Mouse (Mus musculus) heart, embryonic 14.5 days (tissue): Measurements from ENCODE around the gene Gna15. TPM values are rescaled to one million over a fixed set of nuclear protein-coding genes. Genes with fewer than 3 reads are reported as not detected.
A peak's percentile ranks its signal among the peaks of the same experiment; 100 is the strongest.

Source experiments
- ATAC-seq: fragments of 200-750 bp; cut with Nextera tagmentation; 2 replicates; pipeline ENCODE4 v1.8.0; 2017; ENCODE audit warnings: low read depth, moderate TSS enrichment; ENCODE audit not compliant: insufficient number of reproducible peaks, insufficient read depth, low FRiP score
- H3K27ac ChIP-seq, 2 experiments: fragments of 200-500 bp in 1 of 2; fragments of 300-500 bp in 1 of 2; sonication (generic) in 1 of 2; replicated peaks in 1 of 2; 2 replicates each; pipeline ENCODE4 v1.5.1; 2012 to 2014; ENCODE audit warnings: low read depth in 2 of 2, low read length in 2 of 2, control low read depth in 1 of 2, mild to moderate bottlenecking in 1 of 2, mixed read lengths in 1 of 2; ENCODE audit not compliant: control insufficient read depth in 1 of 2, insufficient read depth in 1 of 2
- H3K27me3 ChIP-seq: fragments of 300-500 bp; sonication (generic); 2 replicates; pipeline ENCODE4 v1.6.1; 2014; ENCODE audit warnings: mild to moderate bottlenecking, low read length, control low read depth; ENCODE audit not compliant: control insufficient read depth, insufficient read depth
- H3K36me3 ChIP-seq: fragments of 300-500 bp; sonication (generic); 2 replicates; pipeline ENCODE4 v1.6.1; 2014; ENCODE audit warnings: mild to moderate bottlenecking, control low read depth, low read length, mixed read lengths; ENCODE audit not compliant: control insufficient read depth, insufficient read depth
- H3K4me1 ChIP-seq, 2 experiments: fragments of 200-500 bp in 1 of 2; fragments of 300-500 bp in 1 of 2; sonication (generic) in 1 of 2; 2 replicates each; pipeline ENCODE4 v1.6.1; 2012 to 2014; ENCODE audit warnings: low read length in 2 of 2, control low read depth in 1 of 2, mixed read lengths in 1 of 2; ENCODE audit not compliant: control insufficient read depth in 2 of 2, insufficient read depth in 2 of 2
- H3K4me2 ChIP-seq: fragments of 300-500 bp; sonication (generic); 2 replicates; pipeline ENCODE4 v1.6.1; 2014; ENCODE audit warnings: mild to moderate bottlenecking, low read length
- H3K4me3 ChIP-seq, 2 experiments: fragments of 200-500 bp in 1 of 2; fragments of 300-500 bp in 1 of 2; sonication (generic) in 1 of 2; 2 replicates each; pipeline ENCODE4 v1.5.1; 2012 to 2014; ENCODE audit warnings: low read length in 2 of 2, mild to moderate bottlenecking in 2 of 2, control low read depth in 1 of 2, low read depth in 1 of 2, moderate library complexity in 1 of 2; ENCODE audit not compliant: control insufficient read depth in 1 of 2, insufficient read depth in 1 of 2
- H3K9ac ChIP-seq: fragments of 300-500 bp; sonication (generic); 2 replicates; pipeline ENCODE4 v1.6.1; 2014; ENCODE audit warnings: mild to moderate bottlenecking, low read length
- H3K9me3 ChIP-seq: fragments of 300-500 bp; sonication (generic); 2 replicates; pipeline ENCODE4 v1.6.1; 2016; ENCODE audit warnings: low read length, control low read depth; ENCODE audit not compliant: control insufficient read depth
- WGBS: fragments of 180-500 bp; shearing (Covaris S2); extraction: QIAGEN DNeasy Blood & Tissue Kit; methylation state at CpG from one replicate; pipeline ENCODE4 v1.1.7; 2014; 5-methylcytosine and 5-hydroxymethylcytosine counted together
- polyA plus RNA-seq: library from polyadenylated mRNA; unstranded; fragments of >200 nt; fragmentation: Nextera tagmentation; extraction: Ambion mirVana; gene quantifications from 2 replicates; pipeline ENCODE4 v1.2.1, GENCODE M21; 2014

The Gna15 gene
- polyA plus RNA-seq, 1 experiment from 2014 or later, result 0.89 TPM

DNA sequence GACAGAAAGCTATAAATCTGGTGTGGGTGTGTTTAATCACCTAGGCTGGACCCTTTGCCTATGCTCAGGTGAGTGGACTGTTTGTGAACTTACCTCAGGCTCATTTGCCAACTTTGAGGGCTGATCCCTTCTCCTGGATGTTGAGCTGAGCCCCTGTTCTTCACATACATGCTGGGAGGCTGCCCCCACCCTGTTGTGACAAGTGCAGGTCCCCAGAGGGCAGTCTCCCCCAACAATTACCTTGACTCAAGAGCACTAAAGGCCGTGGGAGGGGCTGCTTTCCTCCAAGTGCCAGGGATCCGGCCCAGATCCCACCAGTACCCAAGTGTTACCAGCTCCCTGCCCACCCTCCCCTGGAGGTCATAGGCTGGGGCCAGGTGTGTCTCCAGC, 39.0 kb downstream of the Gna15 start:
- no peaks in the 10 kb centered on the region for H3K9me3 ChIP-seq
- ATAC-seq, result no peak
- no peak overlapping the region for H3K9ac ChIP-seq
- no peak overlapping the region for H3K27ac ChIP-seq
- no peak overlapping the region for H3K4me2 ChIP-seq
- peaks cover 8 to 11% of the 10 kb centered on the region in 2 experiments; a peak in 3 of 4 replicates for H3K4me1 ChIP-seq
- H3K27me3 ChIP-seq, result peaks cover 27% of the 10 kb centered on the region
- H3K4me3 ChIP-seq, result no peak overlapping the region
- peaks cover 41% of the 10 kb centered on the region for H3K36me3 ChIP-seq
- WGBS, result 30% methylated on average over 2 of the region's 2 CpGs

DNA sequence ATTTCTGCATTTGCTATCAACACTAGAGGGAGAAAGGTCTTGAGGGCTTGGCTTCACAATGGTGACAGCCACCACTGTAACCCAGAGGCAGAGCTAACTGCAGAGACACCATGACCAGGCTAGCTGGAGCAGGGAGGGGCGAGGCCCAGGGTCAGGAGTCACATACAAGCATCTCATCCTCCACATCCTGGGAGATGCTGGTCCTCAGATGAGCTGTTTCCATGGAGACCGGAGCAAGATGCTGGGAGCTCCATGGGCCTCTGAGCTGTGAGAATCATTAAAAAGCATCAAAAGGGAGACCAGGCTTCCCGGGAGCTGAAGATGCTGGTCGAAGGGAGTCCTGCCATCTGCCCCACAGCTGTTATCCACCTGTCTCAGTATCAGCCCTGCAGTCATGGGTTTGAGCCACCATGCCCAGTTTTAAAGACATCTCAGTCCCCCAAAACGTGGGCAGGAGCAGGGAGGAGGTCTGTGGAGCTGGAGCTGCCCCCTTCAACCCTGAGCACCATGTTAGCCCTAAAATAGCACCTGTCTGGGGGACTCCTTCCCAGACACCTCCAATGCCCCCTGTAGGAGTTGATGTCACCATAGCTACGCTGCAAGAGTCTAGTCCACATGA, 39.5 kb downstream of the Gna15 start:
- Histone ChIP-seq H3K27ac (no peak overlapping the region), H3K4me1 (peaks cover 8 to 11% of the 10 kb centered on the region in 2 experiments; a peak in 3 of 4 replicates), H3K36me3 (peaks cover 36% of the 10 kb centered on the region), H3K27me3 (peaks cover 31% of the 10 kb centered on the region), H3K9me3 (no peaks in the 10 kb centered on the region), H3K4me2 (no peak overlapping the region), H3K9ac (no peak overlapping the region), H3K4me3 (no peak overlapping the region)
- no peak for ATAC-seq
- WGBS, result 68% methylated on average over 6 of the region's 6 CpGs

DNA sequence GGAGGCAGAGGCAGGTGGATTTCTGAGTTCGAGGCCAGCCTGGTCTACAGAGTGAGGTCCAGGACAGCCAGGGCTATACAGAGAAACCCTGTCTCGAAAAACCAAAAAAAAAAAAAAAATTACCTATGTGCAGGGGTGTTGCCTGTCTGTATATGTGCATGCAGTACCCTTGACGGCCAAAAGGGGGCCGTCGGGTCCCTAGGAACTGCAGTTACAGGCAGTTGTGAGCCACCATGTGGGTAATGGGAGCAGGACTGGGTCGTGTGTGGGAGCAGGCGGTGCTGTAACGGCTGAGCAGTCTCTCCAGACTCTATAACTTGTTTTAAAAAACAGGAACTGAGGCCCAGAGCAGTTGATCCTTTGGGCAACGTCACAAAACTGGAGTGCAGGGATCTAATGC, 40.0 kb downstream of the Gna15 start:
- H3K4me2 ChIP-seq, result no peak overlapping the region
- ATAC-seq, result no peak
- H3K4me1 ChIP-seq, result peaks cover 8 to 11% of the 10 kb centered on the region in 2 experiments; a peak in 3 of 4 replicates
- no peak overlapping the region for H3K27ac ChIP-seq
- H3K27me3 ChIP-seq, result peaks cover 31% of the 10 kb centered on the region
- H3K36me3 ChIP-seq, result peaks cover 31% of the 10 kb centered on the region
- no peak overlapping the region for H3K9ac ChIP-seq
- no peaks in the 10 kb centered on the region for H3K9me3 ChIP-seq
- no peak overlapping the region for H3K4me3 ChIP-seq
- 22% methylated on average over 9 of the region's 9 CpGs for WGBS

DNA sequence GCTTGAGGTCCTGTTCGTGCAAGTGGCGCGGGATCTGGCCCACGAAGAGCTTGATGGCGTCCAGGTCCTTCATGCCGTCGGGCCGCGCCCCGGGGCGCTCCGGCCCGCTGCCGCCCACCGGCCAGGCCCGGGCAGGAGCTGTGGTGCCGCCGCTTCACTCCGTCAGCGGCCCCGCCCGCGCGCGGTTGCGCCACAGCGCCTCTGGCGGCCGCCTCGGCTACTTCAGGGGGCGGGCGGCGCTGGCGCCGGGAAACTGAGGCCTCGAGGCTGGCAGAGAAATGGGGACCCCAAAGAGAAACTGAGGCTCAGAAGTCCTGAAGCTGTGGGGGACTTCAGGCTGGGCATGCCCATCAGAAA, 41.5 kb downstream of the Gna15 start, which contains the start of gene Celf5:
Gene Celf5, minus strand, starts transcription at position 177 of the 357 bp plus-strand sequence.
- Histone ChIP-seq H3K4me2 (peak within 1 kb of the TSS; percentile 78), H3K4me3 (peak within 1 kb of the TSS; percentile 44 to 48), H3K27me3 (peaks cover 39% of the 10 kb centered on the region), H3K27ac (no peak within 1 kb of the TSS), H3K4me1 (peaks cover under 1 to 5% of the 10 kb centered on the region in 2 experiments; a peak in 3 of 4 replicates), H3K9me3 (no peaks in the 10 kb centered on the region), H3K9ac (peak within 1 kb of the TSS; percentile 66), H3K36me3 (peaks cover 16% of the 10 kb centered on the region)
- ATAC-seq, result no peak
- 1% methylated on average over 33 of the region's 36 CpGs for WGBS

DNA sequence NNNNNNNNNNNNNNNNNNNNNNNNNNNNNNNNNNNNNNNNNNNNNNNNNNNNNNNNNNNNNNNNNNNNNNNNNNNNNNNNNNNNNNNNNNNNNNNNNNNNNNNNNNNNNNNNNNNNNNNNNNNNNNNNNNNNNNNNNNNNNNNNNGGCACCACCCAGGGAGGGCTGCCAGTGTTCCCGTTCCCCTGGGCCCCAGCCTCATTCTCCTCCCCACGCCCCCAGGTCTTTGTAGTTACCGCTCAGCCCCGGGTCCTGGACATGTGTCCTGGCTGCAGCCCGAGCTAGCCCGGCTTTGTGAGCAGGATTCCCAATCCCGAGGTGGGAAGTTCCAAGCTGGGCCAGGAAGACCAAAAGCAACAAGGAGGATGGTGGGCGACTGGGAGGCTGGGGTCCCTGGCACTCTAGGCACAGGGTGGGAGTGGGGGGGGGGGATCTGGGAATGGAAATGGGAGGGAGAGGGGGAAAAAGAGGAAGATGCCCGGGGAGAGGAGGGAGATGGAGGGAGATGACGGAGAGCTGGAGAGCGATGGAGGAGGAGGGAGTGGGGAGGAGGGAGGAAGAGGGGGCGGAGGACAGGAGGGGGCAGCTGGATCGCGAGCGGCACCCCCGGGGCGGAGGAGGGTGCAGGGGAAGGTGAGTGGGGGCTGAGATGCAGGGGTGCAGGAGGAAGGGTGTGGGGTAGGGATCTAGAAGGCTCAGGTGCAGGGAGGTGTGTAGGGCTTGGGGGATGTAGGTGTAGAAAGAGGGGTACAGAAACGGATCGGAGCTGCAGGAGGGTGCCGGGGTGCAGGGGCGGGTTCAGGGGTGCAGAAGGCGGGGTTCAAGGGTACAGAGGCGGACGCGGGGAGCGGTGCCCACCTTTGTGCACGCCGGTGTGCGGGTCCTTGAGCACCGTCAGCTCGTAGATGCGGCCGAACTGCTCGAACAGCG, 42.2 kb downstream of the Gna15 start:
- ATAC-seq, result 0 out of 2 replicates have a peak, but pooled peaks have one; percentile 3
- Histone ChIP-seq H3K27me3 (peaks cover 44% of the 10 kb centered on the region), H3K9ac (peak overlapping the region; percentile 66), H3K4me1 (peaks cover 0 to 5% of the 10 kb centered on the region in 2 experiments; a peak in 3 of 4 replicates), H3K9me3 (no peaks in the 10 kb centered on the region), H3K4me2 (peak overlapping the region; percentile 78), H3K36me3 (peaks cover 9% of the 10 kb centered on the region), H3K4me3 (peak overlapping the region; percentile 44 to 48), H3K27ac (no peak overlapping the region)
- 4% methylated on average over 35 of the region's 35 CpGs for WGBS

DNA sequence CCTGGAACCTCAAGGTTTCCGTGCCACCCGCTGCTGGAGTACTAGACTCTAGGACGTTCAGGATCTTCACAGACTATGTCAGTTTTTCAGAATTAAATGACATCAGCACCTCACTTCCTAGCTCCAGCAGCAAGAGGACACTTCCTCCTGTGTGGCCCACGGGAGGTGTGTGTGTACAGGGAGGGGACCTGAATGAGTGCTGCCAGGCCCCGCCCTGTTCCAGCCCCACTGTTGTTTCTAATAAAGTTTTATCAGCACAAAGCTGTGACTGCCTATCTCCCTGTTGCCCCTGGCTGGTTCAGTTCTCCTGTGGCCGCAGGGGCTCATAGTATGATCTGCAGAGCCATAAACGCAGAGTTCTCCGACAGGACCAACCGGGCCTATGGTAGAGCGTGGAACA, 49.6 kb downstream of the Gna15 start:
- H3K9ac ChIP-seq, result no peak overlapping the region
- no peaks in the 10 kb centered on the region for H3K36me3 ChIP-seq
- H3K27ac ChIP-seq, result no peak overlapping the region
- H3K4me2 ChIP-seq, result no peak overlapping the region
- H3K4me3 ChIP-seq, result no peak overlapping the region
- H3K4me1 ChIP-seq, result no peaks in the 10 kb centered on the region
- no peak for ATAC-seq
- WGBS, result 75% methylated on average over 10 of the region's 10 CpGs
- no peaks in the 10 kb centered on the region for H3K9me3 ChIP-seq
- peaks cover 77% of the 10 kb centered on the region for H3K27me3 ChIP-seq

DNA sequence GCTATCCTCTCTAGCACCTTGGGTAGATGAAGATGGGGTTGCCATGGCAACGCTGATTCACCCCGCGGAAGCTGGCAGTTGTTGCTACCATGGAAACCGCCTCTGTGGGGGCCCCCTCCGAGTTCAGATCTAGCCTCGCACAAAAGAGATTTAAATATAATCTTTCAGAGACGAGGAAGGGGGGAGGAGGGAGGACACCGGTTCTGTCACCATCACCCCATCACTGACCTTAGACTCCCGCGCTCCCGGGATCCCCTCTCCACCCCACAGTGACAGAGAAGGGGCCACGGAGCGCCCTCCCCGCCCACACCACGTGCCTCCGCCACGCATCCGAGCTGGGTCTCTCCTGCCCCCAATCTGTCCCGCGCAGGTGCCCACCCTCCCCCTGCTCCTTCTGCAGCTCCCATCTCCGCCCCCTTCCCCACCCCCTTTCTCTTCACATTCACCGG, 51.0 kb downstream of the Gna15 start:
- Histone ChIP-seq H3K9me3 (no peaks in the 10 kb centered on the region), H3K9ac (no peak overlapping the region), H3K36me3 (no peaks in the 10 kb centered on the region), H3K27me3 (peaks cover 85% of the 10 kb centered on the region), H3K27ac (no peak overlapping the region), H3K4me1 (no peaks in the 10 kb centered on the region), H3K4me3 (no peak overlapping the region), H3K4me2 (no peak overlapping the region)
- 5% methylated on average over 22 of the region's 22 CpGs for WGBS
- no peak for ATAC-seq
